Mouse (Mus musculus): ENCODE results near the gene Slx4ip. TPM values are rescaled to one million over a fixed set of nuclear protein-coding genes. Genes with fewer than 3 reads are reported as not detected.

Slx4ip gene
- polyA plus RNA-seq, 1 experiment from 2014 or later, result 7.4 TPM

DNA sequence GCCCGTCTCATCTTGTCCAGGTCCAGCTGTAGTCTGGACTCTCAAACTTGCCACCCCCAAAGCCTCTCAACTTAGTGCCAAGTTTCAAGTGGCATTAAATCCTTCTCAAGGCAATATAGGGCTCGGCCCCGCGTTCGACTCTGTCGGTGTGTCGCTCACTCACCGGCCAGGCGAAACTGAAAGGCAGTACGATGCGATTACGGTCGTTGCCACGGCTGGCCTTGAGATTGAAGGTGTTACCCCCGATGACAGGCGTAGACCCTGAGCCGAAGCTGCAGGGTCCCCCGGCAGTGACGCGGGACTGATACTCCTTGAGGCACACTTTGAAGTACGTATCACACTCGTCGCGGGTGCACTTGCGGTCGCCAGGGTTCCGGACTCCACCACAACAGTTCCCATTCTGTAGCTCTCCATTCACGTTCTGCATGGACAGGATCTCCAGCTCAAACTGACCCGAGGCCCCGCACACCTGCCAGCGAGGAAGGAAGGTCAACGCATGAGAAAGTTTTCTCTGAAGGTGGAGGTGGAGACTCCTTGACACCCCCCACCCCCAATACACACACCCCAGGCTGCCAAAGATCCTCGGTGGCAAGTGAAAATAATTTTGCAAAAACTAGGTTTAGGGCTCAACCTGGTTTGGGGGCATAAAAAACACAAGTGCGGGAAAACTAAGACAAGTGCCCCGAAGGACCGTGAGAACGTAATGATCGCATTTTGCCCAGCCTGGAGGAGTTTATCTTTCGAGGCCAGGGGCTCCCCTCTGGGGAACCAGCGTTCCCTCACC lies 224.4 kb downstream of the Slx4ip start:
- Histone ChIP-seq H3K4me2 (ENCODE audit: low read depth, low read length) (peak overlapping the region; percentile 69), H3K9ac (replicated peaks; ENCODE audit: low read length) (peak overlapping the region; percentile 80), H3K27me3 (ENCODE audit: control insufficient read depth, insufficient read depth, low read length) (no peaks in the 10 kb centered on the region; the same call in 1 of the 2 replicates), H3K36me3 (replicated peaks; ENCODE audit: control insufficient read depth, insufficient read depth, low read depth, low read length) (no peaks in the 10 kb centered on the region), H3K4me1 (ENCODE audit: control insufficient read depth, insufficient read depth, low read length) (no peaks in the 10 kb centered on the region), H3K4me3 (ENCODE audit: low read depth, low read length) (peak overlapping the region; percentile 73), H3K27ac (replicated peaks; ENCODE audit: low read depth, low read length) (0 out of 2 replicates have a peak overlapping the region, but pooled peaks have one; percentile 38), H3K9me3 (replicated peaks; ENCODE audit: control insufficient read depth, low read length) (no peaks in the 10 kb centered on the region)
- ATAC-seq (replicated peaks; ENCODE audit: insufficient number of reproducible peaks, low FRiP score, low TSS enrichment, low read depth) (no peak), DNase-seq (ENCODE audit: low spot score) (peak; percentile 33)
- WGBS, result under 1% methylated on average over 40 of the region's 40 CpGs

- ATAC-seq (replicated peaks; ENCODE audit: insufficient number of reproducible peaks, low FRiP score, low TSS enrichment, low read depth) (no peak), DNase-seq (ENCODE audit: low spot score) (peak; percentile 62)
- peak within 1 kb of the TSS; percentile 87 for H3K9ac ChIP-seq (replicated peaks; ENCODE audit: low read length)
- H3K4me1 ChIP-seq (ENCODE audit: control insufficient read depth, insufficient read depth, low read length), result no peaks in the 10 kb centered on the region
- peak within 1 kb of the TSS; percentile 73 for H3K4me3 ChIP-seq (ENCODE audit: low read depth, low read length)
- H3K9me3 ChIP-seq (replicated peaks; ENCODE audit: control insufficient read depth, low read length), result no peaks in the 10 kb centered on the region
- H3K4me2 ChIP-seq (ENCODE audit: low read depth, low read length), result peak within 1 kb of the TSS; percentile 69
- no peaks in the 10 kb centered on the region; the same call in 1 of the 2 replicates for H3K27me3 ChIP-seq (ENCODE audit: control insufficient read depth, insufficient read depth, low read length)
- peak within 1 kb of the TSS; percentile 93 for H3K27ac ChIP-seq (replicated peaks; ENCODE audit: low read depth, low read length)
- WGBS, result 0% methylated on average over 54 of the region's 59 CpGs
- no peaks in the 10 kb centered on the region for H3K36me3 ChIP-seq (replicated peaks; ENCODE audit: control insufficient read depth, insufficient read depth, low read depth, low read length)
Measured at GRCm38 (mm10) chr2:137116025-137116674, 225.1 kb downstream of the Slx4ip start, which contains the start of gene Jag1. Gene Jag1, minus strand, starts transcription at chr2:137116644.

DNA sequence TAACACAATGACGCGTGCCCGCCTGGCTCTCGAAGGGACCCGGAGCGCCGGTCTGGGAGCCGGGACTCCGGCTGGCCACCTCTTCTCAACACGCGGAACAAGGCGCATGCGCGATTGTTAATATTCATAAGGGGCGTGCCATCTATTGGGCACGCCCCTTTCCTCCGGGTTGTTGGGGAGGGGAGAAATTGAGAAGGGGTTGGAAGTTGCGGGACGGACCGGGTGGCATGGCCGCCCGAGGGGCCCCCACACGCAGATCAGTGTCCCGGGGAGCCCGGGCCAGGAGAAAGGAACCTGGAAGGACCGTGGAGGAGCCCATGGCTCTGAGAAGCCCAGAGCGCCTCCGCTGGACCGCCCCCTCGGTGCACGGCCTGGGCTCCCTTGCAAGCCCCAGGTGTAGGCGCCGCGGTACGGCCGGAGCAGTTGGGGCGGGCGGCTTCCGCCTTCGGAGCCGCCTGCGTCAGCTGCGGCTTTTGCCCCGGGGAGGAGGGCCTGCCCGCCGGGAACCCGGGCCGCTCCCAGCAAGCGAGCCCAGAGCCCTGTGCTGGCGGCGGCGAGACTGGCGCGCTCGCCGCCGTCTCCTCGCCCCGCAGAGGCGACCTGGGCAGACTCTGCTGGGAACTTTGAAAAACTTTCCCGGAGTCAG lies 225.8 kb downstream of the Slx4ip start:
- Histone ChIP-seq H3K4me3 (ENCODE audit: low read depth, low read length) (peak overlapping the region; percentile 73), H3K9ac (replicated peaks; ENCODE audit: low read length) (peak overlapping the region; percentile 87), H3K4me1 (ENCODE audit: control insufficient read depth, insufficient read depth, low read length) (no peaks in the 10 kb centered on the region), H3K27ac (replicated peaks; ENCODE audit: low read depth, low read length) (peak overlapping the region; percentile 93), H3K27me3 (ENCODE audit: control insufficient read depth, insufficient read depth, low read length) (no peaks in the 10 kb centered on the region; the same call in 1 of the 2 replicates), H3K36me3 (replicated peaks; ENCODE audit: control insufficient read depth, insufficient read depth, low read depth, low read length) (no peaks in the 10 kb centered on the region), H3K9me3 (replicated peaks; ENCODE audit: control insufficient read depth, low read length) (no peaks in the 10 kb centered on the region), H3K4me2 (ENCODE audit: low read depth, low read length) (peak overlapping the region; percentile 69)
- DNase-seq (ENCODE audit: low spot score), result peak; percentile 100
- ATAC-seq (replicated peaks; ENCODE audit: insufficient number of reproducible peaks, low FRiP score, low TSS enrichment, low read depth), result peak; percentile 86
- WGBS, result under 1% methylated on average over 54 of the region's 61 CpGs

DNA sequence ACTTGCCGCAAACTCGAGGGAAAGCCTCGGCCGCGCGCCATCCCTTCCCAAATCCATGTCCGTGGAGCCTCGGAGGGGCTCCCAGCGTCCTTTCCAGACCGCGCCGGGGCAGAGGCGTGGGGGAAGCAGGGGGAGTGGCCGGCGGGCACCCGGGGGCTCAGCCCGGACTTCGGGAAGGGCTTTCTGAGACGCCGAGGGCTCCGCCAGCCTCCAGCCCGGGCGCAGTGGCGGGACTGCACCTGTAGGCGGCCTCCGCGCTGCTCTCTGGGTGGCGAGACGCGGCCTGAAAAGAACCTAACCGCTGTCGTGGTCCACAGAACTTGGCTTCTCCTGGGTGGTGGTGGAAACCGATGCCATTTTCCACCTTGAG lies 226.3 kb downstream of the Slx4ip start:
- H3K27ac ChIP-seq (replicated peaks; ENCODE audit: low read depth, low read length), result peak overlapping the region; percentile 93
- no peaks in the 10 kb centered on the region for H3K4me1 ChIP-seq (ENCODE audit: control insufficient read depth, insufficient read depth, low read length)
- H3K4me2 ChIP-seq (ENCODE audit: low read depth, low read length), result peak overlapping the region; percentile 69
- under 1% methylated on average over 27 of the region's 33 CpGs for WGBS
- H3K9ac ChIP-seq (replicated peaks; ENCODE audit: low read length), result peak overlapping the region; percentile 87
- H3K27me3 ChIP-seq (ENCODE audit: control insufficient read depth, insufficient read depth, low read length), result no peaks in the 10 kb centered on the region; the same call in 1 of the 2 replicates
- DNase-seq (ENCODE audit: low spot score) (peak; percentile 91), ATAC-seq (replicated peaks; ENCODE audit: insufficient number of reproducible peaks, low FRiP score, low TSS enrichment, low read depth) (peak; percentile 69)
- H3K9me3 ChIP-seq (replicated peaks; ENCODE audit: control insufficient read depth, low read length), result no peaks in the 10 kb centered on the region
- H3K4me3 ChIP-seq (ENCODE audit: low read depth, low read length), result peak overlapping the region; percentile 73
- no peaks in the 10 kb centered on the region for H3K36me3 ChIP-seq (replicated peaks; ENCODE audit: control insufficient read depth, insufficient read depth, low read depth, low read length)

Other genes with a start within 250 kb of the Slx4ip start
- 25.9 and 26.1 TPM in 2 replicates for gene Snap25, start 177.8 kb upstream of the Slx4ip start, polyA plus RNA-seq (2014; fragmentation: Nextera tagmentation; extraction: Ambion mirVana)
- 25.1 and 35.8 TPM in 2 replicates for gene AL731706.2, start 5.5 kb upstream of the Slx4ip start, polyA plus RNA-seq (2014; fragmentation: Nextera tagmentation; extraction: Ambion mirVana)
- 28.8 and 30.1 TPM in 2 replicates for gene AL731706.1, start 171 bp downstream of the Slx4ip start, polyA plus RNA-seq (2014; fragmentation: Nextera tagmentation; extraction: Ambion mirVana)
- 19.9 and 20.7 TPM in 2 replicates for gene Mkks, start 171 bp downstream of the Slx4ip start, polyA plus RNA-seq (2014; fragmentation: Nextera tagmentation; extraction: Ambion mirVana)
- 14.2 and 15.8 TPM in 2 replicates for gene Jag1, start 225.4 kb downstream of the Slx4ip start, polyA plus RNA-seq (2014; fragmentation: Nextera tagmentation; extraction: Ambion mirVana)